Mouse (Mus musculus): ENCODE data around the gene Ern2.

The Ern2 gene

DNA sequence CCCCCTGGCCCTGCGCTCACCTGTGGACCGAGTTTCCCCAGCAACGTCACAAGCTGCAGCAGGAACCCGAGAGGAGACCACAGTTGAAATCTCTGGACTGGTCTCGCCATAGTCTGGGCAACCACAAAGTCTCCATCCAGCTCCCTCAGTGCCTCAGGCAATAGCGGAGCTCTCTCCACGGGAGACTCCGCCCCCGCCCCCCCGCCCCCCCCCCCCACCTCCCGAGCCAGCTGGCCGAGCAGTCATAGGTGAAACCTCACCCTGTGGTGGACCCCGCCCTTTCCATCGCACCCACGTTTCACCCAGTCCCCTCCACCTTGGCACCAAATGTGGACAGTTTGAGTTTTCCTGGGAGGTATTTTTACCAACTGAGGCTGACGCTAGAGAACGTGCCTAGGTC, at the start of gene Ern2:
TSS of gene Ern2 (minus strand) at position 165 of the 400 bp plus-strand sequence.
- DNase-seq (ENCODE audit: low spot score in 2 of 2), result no peak

DNA sequence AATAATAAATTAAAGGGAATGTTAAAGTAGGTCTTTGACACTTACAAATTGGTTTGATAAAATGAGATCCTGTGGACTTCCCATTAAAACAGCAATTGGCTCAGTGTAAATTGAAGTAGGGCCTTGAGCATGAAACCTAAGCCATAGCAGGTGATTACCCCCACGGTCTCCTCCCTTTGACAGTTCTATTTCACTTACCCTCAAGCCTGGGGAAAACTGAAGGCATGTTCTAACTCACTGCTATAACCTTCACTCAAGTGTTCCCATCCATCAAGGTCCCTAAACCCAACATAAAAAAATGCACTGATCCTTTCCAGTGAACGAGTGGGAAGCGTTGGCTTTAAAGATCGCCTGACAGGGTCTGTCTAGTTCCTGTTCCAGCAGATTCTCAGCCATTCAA, 44.9 kb upstream of the Ern2 start:
- no peak for DNase-seq (ENCODE audit: low spot score in 2 of 2)

DNA sequence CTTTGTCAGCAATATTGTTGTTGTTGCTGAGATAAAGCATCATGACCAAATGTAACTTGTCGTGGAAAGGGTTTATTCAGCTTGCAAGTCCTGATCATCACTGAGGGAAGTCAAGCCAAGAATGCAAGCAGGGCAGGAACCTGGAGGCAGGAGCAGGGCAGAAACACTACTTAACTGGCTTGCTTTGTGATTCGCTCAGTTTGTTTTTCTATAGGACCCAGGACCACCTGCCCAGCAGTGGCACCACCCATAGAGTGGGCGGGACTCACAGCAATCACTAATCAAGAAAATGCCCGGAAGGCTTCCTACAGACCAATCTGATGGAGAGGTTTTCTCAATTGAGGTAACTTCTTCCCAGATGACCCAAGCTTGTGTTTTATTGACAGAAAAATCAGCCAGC, 43.9 kb upstream of the Ern2 start:
- no peak for DNase-seq (ENCODE audit: low spot score in 2 of 2)

DNA sequence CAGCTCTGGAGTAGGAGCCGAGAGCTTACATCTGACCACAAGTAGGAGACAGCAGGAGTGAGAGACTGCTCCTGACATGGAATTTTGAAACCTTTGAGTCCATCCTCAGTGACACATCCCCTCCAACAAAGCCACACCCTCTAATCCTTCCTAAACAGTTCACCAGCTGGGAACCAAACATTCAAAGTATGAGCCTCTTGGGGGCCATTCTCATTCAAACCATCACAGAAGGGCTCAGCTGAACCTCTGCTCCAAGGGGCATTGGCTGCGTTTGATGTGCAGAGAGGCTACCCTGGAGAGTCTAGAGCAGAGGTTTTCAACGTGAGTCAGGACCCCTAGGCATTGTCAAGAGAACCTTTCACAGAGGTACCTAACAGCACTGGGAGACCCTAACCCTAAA, 43.3 kb upstream of the Ern2 start:
- DNase-seq (ENCODE audit: low spot score in 2 of 2), result no peak

DNA sequence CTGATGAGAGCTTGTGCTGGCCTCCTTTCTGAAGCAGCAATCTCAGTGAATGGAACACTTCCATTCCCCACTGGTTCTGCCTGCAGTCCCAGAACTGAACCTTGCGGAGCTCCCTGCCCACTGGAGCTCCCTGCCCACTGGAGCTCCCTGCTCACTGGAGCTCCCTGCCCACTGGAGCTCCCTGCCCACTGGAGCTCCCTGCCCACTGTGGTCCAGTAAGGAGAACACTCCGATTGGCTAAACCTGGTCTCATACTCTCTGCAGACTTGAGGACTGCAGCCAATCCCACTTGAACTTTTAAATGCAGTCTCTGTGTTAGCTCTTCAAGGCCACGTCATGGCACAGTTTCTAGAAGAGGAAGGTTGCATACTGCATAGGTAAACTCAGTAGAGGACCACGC, 40.7 kb upstream of the Ern2 start:
- no peak for DNase-seq (ENCODE audit: low spot score in 2 of 2)

DNA sequence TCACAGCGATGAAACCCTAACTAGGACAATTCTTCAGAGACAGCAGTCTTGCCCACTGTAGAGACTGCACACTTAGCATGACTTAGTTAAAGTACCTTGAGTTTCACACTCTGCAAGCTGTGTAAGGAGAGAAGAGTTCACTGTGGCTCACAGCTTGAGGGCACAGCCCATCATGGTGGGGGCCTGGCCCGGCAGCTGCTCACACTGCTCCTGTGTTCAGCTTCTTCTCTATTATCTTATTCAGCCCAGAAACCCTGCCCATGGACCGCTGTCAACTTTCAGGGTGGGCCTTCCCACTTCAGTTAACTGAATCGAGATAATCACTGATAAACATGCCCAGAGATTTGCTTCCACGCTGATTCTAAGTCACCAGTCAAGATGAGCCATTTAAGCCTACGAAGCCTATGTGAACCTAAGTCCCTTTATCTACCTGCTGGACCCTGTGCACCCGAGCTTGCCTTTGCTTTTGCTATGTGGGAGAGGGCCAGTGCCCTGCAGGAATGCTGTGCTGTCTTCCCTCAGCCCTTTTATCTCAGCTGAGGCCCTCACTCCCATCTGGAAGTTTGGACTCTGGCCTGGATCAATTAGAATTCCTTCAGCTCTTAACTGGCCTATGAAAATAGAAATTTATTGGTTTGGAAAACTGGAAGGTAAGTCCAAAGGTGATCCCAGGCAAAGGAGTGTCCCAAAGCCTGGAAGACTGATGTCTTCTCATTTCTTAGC, 40.2 kb upstream of the Ern2 start:
- DNase-seq (ENCODE audit: low spot score in 2 of 2), result no peak

DNA sequence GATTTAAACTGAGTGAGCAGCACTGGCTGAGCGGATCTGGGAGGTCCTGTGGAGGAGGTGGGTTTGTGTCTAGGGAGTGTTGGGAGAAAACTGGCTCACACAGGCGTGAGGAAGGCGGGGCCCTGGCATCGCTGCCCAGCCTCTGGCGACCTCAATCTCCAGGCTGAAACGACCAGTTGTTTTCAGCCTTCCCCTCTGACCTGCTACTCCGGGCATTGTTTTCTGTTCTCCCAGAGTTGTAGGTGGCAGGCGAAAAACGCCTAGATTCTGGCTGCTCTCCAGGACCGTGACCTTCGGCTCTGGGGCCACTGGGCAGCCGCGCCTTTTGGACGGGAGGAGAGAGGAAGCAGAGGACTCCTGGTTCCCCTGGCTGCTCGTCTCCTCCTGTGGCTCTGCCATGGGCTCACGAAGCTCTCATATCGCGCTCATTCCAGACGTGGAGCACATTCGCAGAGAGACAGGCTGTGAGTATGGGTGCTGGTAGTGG, 33.4 kb upstream of the Ern2 start, which contains the start of gene Chp2:
TSS of gene Chp2 (plus strand) at position 182 of the 487 bp plus-strand sequence.
- peak in 1 of 2 experiments; percentile 33 for DNase-seq (ENCODE audit: low spot score in 2 of 2)

DNA sequence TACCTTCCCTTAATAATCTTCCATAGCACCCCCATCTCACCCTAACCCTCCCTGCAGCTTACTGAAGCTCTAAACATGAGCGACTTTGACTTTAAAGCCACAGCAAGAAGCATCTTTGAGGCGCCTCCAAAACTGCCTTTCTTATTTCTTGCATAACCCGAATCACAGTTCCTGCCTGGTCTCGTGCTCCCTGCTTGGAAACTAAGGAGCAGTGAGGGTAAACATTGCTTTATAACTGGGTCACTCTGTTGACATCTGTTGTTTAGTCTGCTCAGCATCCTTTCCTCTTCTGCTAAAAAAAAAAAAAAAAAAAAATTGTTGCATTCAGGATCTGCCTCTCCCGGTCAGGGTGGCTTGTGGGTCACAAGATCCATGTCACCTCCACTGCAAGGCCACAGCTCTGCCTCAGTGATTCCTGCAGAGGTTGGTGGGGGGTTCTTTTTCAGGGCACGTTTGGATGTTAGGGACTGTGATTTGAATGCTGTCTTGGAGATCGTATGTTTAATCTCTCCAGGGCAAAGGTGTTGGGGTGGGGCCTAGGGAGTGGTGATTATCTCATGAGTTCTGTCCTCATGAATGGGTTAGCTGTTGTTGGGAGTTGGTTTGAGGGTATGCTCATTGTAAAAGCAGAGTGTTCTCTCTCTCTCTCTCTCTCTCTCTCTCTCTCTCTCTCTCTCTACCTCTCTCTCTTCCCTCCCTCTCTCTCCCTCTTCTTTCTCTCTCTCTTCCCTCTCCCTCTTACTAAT, 22.4 kb upstream of the Ern2 start:
- no peak for DNase-seq (ENCODE audit: low spot score in 2 of 2)

DNA sequence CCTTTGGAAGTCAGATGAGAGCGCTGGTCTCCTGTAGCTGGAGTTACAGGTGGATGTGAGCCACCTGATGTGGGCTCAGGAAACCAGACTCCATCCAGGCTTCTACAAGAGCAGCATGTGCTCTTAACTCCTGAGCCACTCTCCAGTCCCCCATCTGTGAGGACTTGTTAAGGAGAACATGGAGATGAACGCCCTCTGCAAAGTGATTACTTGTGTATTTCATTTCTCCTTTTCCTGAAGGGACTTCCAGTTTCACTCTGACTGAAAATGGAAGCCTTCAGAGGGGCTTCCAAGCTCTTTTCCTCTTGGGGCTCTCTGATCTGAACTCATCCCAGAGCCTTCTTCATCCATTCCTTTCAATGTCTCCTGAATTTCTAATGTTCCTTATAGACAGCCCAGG, 20.1 kb upstream of the Ern2 start:
- no peak for DNase-seq (ENCODE audit: low spot score in 2 of 2)

DNA sequence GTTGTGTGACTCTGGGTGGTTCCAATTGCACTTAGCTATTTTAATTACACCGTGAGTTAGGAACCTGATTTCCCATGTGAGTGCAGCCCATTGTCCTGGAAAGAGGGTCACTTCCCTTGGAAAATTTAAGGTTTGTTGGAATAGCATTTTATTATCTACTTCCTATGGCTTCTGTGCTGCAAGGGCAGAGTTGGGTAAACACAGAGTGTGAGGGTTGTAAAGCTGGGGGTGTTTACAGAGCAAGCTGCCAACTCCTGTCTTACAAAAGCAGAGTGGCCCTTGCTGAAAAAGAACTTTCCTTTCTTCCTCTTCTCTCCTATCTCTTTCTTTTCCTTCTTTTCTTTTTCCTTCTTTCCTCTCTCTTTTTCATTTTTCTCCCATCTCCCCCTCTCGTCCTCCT, 17.9 kb upstream of the Ern2 start:
- no peak for DNase-seq (ENCODE audit: low spot score in 2 of 2)

DNA sequence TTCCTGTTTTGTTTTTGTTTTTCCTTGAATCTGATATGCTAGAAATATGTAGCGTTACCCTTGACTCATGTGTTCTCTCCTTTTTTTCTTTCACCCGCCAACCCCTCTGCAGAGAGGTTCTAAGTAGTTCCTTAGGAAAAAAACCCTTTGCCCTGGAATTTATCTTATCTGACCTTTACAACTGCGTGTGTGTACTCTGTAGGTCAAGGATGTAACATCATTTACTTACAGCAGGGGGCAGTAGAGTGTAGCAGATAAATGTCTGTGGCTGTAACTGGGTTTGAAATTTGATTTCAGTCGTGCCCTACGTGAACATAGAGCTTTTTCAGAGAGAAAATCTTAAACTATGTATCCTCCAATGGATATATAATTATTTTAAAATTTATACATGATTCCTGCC, 13.3 kb upstream of the Ern2 start:
- DNase-seq (ENCODE audit: low spot score in 2 of 2), result no peak

DNA sequence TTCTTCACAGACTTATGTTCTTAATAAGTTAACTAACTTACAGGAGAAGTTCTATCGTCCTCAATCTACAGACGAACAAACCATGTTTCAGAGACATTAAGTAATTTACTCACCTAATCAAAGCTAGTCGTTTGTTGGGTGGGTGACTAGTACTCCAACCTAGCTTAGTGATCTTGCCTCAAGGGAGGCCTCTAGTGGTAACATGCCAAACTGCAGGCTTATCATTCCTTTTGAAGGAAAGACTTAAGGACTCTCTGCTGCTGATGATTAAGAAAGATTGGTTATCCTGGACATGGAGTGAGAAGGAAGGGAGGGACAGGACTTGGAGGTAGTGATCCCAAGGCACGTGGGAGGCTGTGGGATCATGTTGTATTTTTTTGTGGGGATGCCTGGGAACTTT, 11.3 kb upstream of the Ern2 start:
- DNase-seq (ENCODE audit: low spot score in 2 of 2), result peak; percentile 36 to 75

DNA sequence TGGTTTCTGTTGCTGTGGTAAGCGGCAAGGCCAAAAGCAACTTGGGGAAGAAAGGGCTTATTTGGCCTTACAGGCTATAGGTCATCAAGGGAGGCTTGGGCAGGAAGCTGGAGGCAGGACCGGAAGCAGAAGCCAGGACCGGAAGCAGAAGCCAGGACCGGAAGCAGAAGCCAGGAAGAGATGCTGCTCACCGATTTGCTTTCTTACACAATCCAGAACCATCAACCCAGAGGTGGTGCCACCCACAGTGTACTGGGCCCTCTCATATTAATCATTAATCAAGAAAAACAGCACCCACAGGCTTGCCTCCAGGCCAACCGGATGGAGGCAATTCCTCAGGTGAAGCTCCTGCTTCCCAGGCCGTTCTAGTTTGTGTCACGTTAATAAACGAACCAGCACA, 10.8 kb upstream of the Ern2 start:
- DNase-seq (ENCODE audit: low spot score in 2 of 2), result no peak

DNA sequence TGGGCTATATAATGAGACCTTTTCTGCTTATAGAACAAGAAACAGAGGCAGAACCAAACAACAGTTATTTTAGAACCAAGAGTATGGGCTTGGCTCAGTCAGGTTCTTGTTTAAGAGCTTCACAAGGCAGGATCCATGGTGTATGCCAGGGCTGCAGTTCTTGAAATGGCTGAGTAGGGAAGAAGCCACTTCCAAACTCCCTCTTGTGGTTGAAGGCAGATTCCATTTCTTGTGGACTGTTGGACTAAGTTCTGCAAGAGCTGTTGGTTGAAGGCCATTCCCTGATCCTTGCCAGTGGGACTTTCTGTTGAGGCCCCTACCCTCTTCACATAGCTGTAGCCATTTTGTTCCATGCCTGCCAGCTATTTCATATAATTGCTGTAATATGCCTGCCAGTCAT, 7.9 kb upstream of the Ern2 start:
- no peak for DNase-seq (ENCODE audit: low spot score in 2 of 2)

DNA sequence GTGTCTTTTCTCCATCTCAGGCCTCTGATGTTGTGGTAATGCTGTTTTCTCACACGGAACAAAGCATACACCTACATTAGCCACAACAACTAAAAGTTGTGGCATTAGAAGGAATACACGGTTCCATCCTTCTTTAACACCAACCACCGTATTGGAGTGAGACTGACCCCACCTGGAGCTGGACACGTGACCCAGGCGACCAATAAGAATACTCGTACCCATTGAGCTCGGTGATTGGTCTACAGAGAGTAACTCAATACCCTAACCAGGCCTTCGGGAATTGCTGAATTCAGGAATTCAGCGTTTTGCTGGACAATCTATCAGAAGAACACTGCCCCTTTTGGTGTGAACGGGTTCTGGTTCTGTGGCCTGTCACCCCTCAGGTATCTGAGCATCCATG, 5.1 kb upstream of the Ern2 start:
- no peak for DNase-seq (ENCODE audit: low spot score in 2 of 2)

DNA sequence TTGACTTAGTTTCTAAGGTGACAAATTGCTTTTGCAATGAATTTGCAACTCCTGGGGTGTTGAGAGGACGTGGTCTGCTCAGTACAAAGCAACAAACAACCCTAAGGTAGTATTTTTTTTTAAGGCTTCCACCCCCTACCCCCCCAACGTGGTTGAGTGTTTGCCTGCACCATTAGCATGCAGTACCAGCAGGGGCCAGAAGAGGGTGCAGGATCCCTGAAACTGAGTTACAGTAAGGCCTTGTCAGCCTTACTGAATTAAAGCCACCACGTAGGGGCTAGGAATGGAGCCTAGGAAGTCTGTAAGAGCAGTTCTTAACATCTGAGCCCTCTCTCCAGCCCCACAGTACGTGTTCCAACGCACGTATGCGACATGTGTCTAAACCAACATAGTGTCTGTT, 3.5 kb upstream of the Ern2 start:
- DNase-seq (ENCODE audit: low spot score in 2 of 2), result peak in 1 of 2 experiments; percentile 76

DNA sequence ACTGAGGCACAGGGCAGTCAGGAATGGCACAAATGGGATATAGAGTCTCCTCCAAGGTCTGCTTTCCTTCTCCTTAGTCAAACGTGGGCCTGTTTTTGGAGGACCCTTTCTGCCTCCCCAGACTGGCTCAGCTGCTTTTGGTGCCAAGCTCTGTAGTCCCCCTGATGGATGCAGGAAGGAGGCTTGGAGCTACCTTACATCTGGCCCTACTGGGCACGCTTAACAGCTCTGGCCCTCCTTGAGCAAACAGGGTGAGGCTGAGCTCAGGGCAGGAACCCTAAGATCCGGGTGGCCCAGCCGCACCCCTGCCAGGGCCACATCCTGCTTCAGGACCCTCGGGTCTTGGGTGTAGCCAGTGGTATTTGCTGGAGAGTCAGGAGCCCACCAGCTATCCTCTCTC, 1.4 kb downstream of the Ern2 start:
- no peak for DNase-seq (ENCODE audit: low spot score in 2 of 2)

DNA sequence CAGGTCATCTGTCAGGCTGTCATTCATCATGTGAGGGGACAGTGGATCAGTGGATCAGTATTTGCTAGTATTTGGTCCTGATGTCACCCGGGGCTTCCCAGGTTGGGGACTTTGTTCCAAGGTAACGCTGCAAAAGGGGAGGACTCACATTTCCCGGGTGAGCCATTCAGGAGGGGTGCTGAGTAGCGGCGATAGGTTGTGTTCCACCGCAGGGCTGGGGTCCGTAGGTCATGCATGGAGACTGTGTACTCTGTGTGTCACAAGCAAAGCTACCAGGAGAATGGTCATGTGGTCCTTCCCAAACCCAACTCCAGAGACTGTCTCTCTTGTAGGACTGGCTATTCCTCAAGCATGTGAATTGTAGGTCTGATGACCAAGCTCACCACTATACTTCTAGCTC, 5.3 kb downstream of the Ern2 start:
- DNase-seq (ENCODE audit: low spot score in 2 of 2), result no peak

DNA sequence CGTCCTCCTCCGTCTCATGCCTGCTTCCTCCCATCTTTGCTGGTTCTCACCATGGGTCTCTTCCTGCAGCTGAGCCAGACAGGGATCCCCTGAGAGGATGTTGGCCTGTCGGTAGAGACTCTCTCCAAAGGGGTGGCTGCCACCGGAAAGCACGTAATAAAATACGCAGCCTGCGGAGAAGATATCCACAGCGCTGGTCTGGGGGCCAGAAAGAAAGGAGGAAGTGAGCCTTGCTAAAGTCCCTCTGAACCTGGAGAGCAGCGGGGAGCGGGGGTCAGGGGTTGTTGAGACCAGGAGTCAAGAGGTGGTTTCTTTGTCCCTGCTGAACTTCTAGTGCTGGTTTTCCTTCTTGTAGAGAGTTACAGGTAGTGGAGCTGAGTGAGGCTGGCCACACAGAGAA, 14.4 kb downstream of the Ern2 start:
- DNase-seq (ENCODE audit: low spot score in 2 of 2), result no peak

DNA sequence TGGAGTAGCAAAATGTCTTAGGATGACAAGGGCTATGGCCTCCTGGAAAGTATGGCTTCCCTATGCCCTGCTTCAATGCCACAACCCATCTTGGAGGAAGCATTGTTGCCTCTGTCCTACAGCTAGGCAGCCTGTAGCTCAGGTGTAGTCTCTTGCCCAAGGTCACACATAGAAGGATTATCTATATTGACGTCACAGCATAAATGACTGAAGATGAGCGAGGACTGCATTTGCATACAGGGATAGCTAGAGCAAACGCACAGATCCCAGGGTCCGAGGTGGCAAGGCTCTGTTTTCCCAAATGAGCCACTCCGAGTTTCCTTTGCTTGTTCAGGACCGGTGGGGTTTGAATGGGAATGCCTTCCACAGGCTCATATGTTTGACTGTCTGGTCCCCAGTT, 15.3 kb downstream of the Ern2 start:
- DNase-seq (ENCODE audit: low spot score in 2 of 2), result no peak

DNA sequence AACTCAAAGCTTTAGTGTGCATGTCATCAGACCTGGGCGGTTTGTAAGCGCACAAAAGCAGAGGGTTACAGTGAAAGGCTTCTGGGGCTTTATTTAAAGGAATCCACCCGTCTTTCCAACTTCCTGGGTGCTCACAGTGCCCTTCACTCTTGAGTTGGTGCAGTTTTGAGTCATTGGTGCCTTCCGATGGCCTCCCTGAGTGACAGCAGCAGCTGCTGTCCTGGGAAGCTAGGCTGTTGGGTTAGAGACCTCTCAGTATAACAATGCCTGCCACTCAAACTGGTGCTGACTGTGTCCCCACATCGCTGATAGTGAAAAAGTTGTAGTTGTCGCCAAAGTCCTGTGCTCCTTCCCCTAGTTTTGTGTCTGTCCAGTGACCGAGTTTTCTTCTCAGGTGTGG, 18.8 kb downstream of the Ern2 start:
- DNase-seq (ENCODE audit: low spot score in 2 of 2), result no peak

DNA sequence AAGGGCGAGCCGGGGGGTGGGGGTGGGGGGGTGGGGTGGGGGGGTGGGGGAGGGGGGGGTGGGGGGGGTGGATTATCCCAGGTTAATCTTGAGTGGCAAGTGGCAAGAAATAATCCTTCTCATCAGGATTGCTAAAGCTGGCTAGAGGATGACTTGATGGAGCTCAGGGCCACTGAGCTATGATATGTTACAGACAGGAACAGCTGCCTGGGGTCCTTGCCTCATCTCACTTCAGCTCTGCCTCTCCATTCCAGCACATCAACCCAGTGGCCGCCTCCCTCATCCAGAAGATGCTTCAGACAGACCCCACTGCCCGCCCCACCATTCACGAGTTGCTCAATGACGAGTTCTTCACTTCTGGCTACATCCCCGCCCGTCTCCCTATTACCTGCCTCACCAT, 22.2 kb downstream of the Ern2 start:
- no peak for DNase-seq (ENCODE audit: low spot score in 2 of 2)

DNA sequence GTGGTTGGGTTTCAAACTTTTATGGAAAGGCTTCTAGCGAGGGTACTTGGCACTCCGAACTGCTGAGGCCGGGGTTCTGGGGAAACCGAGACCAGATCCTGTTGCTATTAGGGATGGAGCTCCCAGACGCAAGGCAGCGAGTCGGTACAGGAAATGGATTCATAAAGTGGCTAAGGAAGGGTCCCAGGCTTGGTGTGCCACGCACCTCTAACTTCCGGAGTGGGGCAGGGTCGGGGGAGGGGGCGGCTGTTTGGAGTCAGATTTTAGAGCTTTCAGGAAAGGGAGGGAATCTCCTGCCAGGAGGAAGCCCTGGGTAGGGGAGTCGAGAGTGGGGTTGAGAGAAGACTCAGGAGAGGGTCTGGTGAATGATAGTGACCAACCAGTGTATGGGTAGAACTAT, 26.0 kb downstream of the Ern2 start:
- no peak for DNase-seq (ENCODE audit: low spot score in 2 of 2)
